Mouse (Mus musculus) heart, postnatal 0 days (tissue): ENCODE data around the gene Mast4. TPM values are rescaled to one million over a fixed set of nuclear protein-coding genes. Genes with fewer than 3 reads are reported as not detected.
A peak's percentile ranks its signal among the peaks of the same experiment; 100 is the strongest.

Experiments
- ATAC-seq: fragments of 200-750 bp; cut with Nextera tagmentation; 2 replicates; pipeline ENCODE4 v1.8.0; 2017; ENCODE audit warnings: low read depth, moderate number of reproducible peaks, moderate library complexity; ENCODE audit not compliant: insufficient read depth
- DNase-seq: peaks from one replicate; pipeline ENCODE4 v3.0.0-alpha.2; 2016; ENCODE audit warnings: low spot score
- H3K27ac ChIP-seq: fragments of 300-500 bp; sonication (generic); 2 replicates; pipeline ENCODE4 v1.5.1; 2014; ENCODE audit warnings: low read depth, mild to moderate bottlenecking
- H3K27me3 ChIP-seq: fragments of 300-500 bp; sonication (generic); 2 replicates; pipeline ENCODE4 v1.6.1; 2014; ENCODE audit warnings: low read length, mixed read lengths; ENCODE audit not compliant: control insufficient read depth, insufficient read depth
- H3K36me3 ChIP-seq: fragments of 300-500 bp; sonication (generic); replicated peaks from 2 replicates; pipeline ENCODE4 v1.6.1; 2014; ENCODE audit warnings: low read length, mixed read lengths; ENCODE audit not compliant: control insufficient read depth, insufficient read depth
- H3K4me1 ChIP-seq: fragments of 300-500 bp; sonication (generic); 2 replicates; pipeline ENCODE4 v1.6.1; 2014; ENCODE audit warnings: antibody characterized with exemption; ENCODE audit not compliant: control insufficient read depth, insufficient read depth
- H3K4me2 ChIP-seq: fragments of 300-500 bp; sonication (generic); 2 replicates; pipeline ENCODE4 v1.6.1; 2014; ENCODE audit warnings: low read depth, mild to moderate bottlenecking, low read length, moderate library complexity
- H3K4me3 ChIP-seq: fragments of 300-500 bp; sonication (generic); 2 replicates; pipeline ENCODE4 v1.5.1; 2014; ENCODE audit warnings: low read depth, low read length
- H3K9ac ChIP-seq: fragments of 300-500 bp; sonication (generic); replicated peaks from 2 replicates; pipeline ENCODE4 v1.6.1; 2014; ENCODE audit warnings: low read depth, low read length, mixed read lengths
- H3K9me3 ChIP-seq: fragments of 300-500 bp; sonication (generic); replicated peaks from 2 replicates; pipeline ENCODE4 v1.6.1; 2016; ENCODE audit warnings: low read length; ENCODE audit not compliant: control insufficient read depth
- CTCF ChIP-seq: IDR thresholded peaks from 2 replicates; pipeline ENCODE4 v1.5.1; 2016; ENCODE audit warnings: antibody characterized with exemption, control low read depth, low read depth
- EP300 ChIP-seq: IDR thresholded peaks from 2 replicates; pipeline ENCODE4 v1.6.1; 2016; ENCODE audit warnings: antibody characterized with exemption, low read depth
- WGBS: fragments of 180-500 bp; shearing (Covaris S2); extraction: QIAGEN DNeasy Blood & Tissue Kit; methylation state at CpG from one replicate; pipeline ENCODE4 v1.1.7; 2014; 5-methylcytosine and 5-hydroxymethylcytosine counted together
- polyA plus RNA-seq: library from polyadenylated mRNA; unstranded; fragments of >200 nt; fragmentation: Nextera tagmentation; extraction: Ambion mirVana; gene quantifications from 2 replicates; pipeline ENCODE4 v1.2.1, GENCODE M21; 2015
- total RNA-seq: library from RNA; depleted of rRNA; stranded (reverse); fragments of >200 nt; gene quantifications from 2 replicates; pipeline ENCODE4 v1.2.3, GENCODE M21; 2014; ENCODE audit warnings: low replicate concordance

Gene Mast4
- total and polyA plus RNA-seq, 2 experiments from 2014 or later = 26.7 to 35.5 TPM

DNA sequence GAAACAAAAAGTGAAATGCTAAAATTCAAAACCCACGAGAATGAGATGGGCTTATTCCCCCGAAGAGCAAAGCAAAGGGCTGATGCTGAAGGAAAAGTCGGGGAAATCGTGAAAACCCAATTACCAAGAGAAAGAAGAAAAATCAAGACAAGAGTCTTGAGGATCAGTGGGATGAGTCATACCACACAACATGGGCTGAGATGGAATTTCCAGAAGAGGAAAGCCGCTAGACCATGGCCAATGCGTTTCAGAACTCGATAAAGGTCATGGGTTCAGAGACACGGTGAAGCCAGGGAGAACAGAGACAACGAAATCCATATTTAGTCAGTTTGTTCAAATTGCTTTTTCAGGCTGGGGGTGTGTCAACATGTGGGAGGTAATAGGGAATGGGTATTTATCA lies 290.6 kb downstream of the Mast4 start:
- H3K4me3 ChIP-seq = no peak overlapping the region
- H3K9ac ChIP-seq = no peak overlapping the region
- H3K4me1 ChIP-seq = 0 out of 2 replicates have a peak, but pooled peaks cover 4% of the 10 kb centered on the region
- no peak for ATAC-seq
- H3K27ac ChIP-seq = no peak overlapping the region
- no peaks in the 10 kb centered on the region for H3K27me3 ChIP-seq
- no peak overlapping the region for H3K4me2 ChIP-seq
- 92% methylated on average over 9 of the region's 9 CpGs for WGBS
- DNase-seq = no peak
- TF ChIP-seq CTCF = no peak
- TF ChIP-seq EP300 = no peak
- H3K9me3 ChIP-seq = no peaks in the 10 kb centered on the region
- H3K36me3 ChIP-seq = peaks cover 5% of the 10 kb centered on the region; the same call in 1 of the 2 replicates

DNA sequence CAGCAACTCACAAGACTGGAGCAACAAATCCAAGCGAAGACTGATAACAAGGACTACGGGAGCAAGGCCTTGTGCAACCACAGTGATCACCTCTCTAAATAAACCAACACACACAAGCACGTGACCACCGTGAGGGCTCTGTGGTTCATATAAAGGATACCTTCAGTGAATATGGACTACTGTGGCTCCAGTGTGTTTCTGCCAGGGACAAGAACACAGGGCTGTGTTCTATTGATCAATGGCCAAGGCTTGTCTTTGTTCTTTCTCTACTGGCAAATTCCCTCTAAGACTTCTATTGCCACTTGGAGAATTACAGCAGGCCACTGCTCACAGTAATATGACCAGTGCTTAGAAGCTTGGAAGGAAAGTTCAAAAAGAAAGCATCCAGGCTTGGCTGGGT lies 291.3 kb downstream of the Mast4 start:
- DNase-seq = no peak
- 86% methylated on average over 4 of the region's 4 CpGs for WGBS
- Histone ChIP-seq H3K4me1 (0 out of 2 replicates have a peak, but pooled peaks cover 4% of the 10 kb centered on the region), H3K27ac (no peak overlapping the region), H3K4me2 (no peak overlapping the region), H3K9ac (no peak overlapping the region), H3K4me3 (no peak overlapping the region), H3K9me3 (no peaks in the 10 kb centered on the region), H3K27me3 (no peaks in the 10 kb centered on the region), H3K36me3 (no peaks in the 10 kb centered on the region)
- TF ChIP-seq EP300 = no peak
- TF ChIP-seq CTCF = no peak
- ATAC-seq = no peak

DNA sequence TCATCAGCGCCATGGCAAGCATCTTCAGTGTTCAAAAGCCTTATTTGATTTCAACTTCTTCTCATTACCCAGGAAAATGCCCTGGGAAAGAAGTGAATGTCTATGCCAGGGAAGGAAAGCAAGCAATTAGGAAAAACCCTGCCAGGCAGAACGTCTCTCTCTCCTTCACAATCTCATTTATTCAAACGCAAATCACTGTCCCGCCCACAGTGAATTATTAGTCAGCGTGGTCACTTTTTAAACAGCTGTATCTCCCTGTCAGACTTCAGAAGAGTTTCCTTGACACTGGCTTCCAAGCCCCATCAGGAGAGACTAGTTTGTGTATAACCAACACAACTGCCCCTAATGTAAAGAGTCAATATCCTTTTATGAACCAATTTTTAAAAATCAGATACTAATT lies 296.8 kb downstream of the Mast4 start:
- Histone ChIP-seq H3K9ac (no peak overlapping the region), H3K4me1 (0 out of 2 replicates have a peak, but pooled peaks cover 4% of the 10 kb centered on the region), H3K4me3 (no peak overlapping the region), H3K9me3 (no peaks in the 10 kb centered on the region), H3K36me3 (no peaks in the 10 kb centered on the region), H3K27me3 (no peaks in the 10 kb centered on the region), H3K4me2 (no peak overlapping the region), H3K27ac (no peak overlapping the region)
- TF ChIP-seq CTCF (no peak), EP300 (no peak)
- WGBS = 70% methylated on average over 5 of the region's 5 CpGs
- DNase-seq = no peak
- ATAC-seq = no peak

DNA sequence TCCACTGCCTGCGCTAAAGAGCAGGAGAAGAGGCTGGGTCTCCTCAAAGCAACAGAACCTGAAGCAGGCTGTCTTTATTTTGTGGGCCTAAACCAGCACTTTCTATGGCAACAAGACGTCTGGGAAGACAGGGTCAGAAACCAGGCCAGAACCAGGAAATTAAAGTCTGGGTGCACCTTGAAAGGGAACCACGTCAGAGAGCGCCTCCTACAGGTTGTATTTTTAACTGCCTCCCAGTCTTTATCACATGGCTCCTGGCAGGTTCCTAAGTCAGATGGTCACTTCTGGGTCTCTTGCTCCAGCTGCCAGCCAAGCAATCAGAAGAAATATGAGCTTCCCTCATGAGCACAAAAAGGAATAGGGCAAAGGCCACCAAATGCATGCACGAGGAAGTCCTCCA lies 304.9 kb downstream of the Mast4 start:
- Histone ChIP-seq H3K9me3 (no peaks in the 10 kb centered on the region), H3K36me3 (no peaks in the 10 kb centered on the region), H3K4me3 (no peak overlapping the region), H3K9ac (no peak overlapping the region), H3K4me2 (no peak overlapping the region), H3K4me1 (peaks cover 27% of the 10 kb centered on the region), H3K27ac (no peak overlapping the region), H3K27me3 (no peaks in the 10 kb centered on the region)
- WGBS = 83% methylated on average over 5 of the region's 5 CpGs
- no peak for DNase-seq
- TF ChIP-seq CTCF = 0 out of 2 replicates have a peak, but pooled peaks have one; percentile 3
- no peak for TF ChIP-seq EP300
- no peak for ATAC-seq

DNA sequence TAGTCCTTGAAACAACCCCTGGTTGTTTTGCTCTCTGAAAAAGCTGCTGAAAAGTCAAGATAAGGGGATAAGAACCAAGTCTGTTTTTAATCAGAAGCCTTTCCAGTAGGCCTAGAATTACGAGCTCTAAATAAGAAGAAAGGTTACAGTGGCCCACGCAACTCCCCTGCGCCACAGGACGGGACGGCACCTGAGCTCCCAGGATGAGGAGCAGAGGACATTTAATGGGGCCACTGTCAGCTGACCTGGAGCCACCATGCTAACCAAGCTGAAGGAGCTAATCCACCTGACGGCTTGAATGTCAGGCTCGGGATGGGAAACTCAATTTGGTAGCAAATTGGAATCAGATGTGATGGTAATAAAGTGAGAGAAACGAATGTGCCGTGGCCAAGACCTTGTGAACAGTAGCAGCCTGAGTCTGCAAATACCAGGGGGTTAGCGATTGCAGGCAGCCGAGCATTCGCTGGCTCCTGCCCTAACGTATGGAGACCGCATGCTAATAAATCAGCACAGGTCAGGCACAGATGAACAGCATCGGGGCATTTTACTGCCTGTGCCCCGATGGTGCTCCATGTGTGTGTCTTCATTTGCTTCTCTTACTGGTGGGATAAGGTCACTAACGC lies 306.7 kb downstream of the Mast4 start:
- ATAC-seq (no peak), DNase-seq (no peak)
- H3K36me3 ChIP-seq = no peaks in the 10 kb centered on the region
- no peak overlapping the region for H3K4me3 ChIP-seq
- TF ChIP-seq CTCF = no peak
- TF ChIP-seq EP300 = no peak
- WGBS = 62% methylated on average over 17 of the region's 17 CpGs
- H3K4me1 ChIP-seq = peaks cover 27% of the 10 kb centered on the region
- no peak overlapping the region for H3K4me2 ChIP-seq
- no peak overlapping the region for H3K9ac ChIP-seq
- no peaks in the 10 kb centered on the region for H3K9me3 ChIP-seq
- H3K27me3 ChIP-seq = no peaks in the 10 kb centered on the region
- no peak overlapping the region for H3K27ac ChIP-seq

DNA sequence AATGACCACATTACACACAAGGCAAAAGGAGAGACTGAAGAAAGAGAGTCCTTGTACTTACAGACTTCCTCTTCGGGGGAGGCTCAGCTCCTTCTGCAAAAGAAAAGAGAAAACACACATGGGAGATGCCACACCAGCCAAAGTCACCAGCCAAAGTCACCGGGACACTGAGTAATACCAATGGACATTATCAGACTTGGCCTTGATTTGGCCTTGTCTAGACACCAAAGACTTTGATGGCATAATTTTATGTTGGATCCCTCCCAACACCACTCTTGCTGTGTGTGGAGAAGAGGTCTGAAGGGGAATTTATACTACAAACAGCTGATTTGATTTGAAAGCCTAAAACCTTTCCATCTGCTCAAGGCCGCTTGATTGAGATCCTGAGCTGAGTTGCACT lies 308.8 kb downstream of the Mast4 start:
- Histone ChIP-seq H3K36me3 (no peaks in the 10 kb centered on the region), H3K27me3 (no peaks in the 10 kb centered on the region), H3K4me3 (no peak overlapping the region), H3K4me1 (peaks cover 23% of the 10 kb centered on the region), H3K9ac (no peak overlapping the region), H3K9me3 (no peaks in the 10 kb centered on the region), H3K27ac (no peak overlapping the region), H3K4me2 (no peak overlapping the region)
- ATAC-seq = peak; percentile 39; the same call in 1 of the 2 replicates
- no peak for DNase-seq
- no peak for TF ChIP-seq CTCF
- no peak for TF ChIP-seq EP300
- WGBS = 50% methylated on average over 3 of the region's 3 CpGs
